Mouse (Mus musculus) ES-Bruce4 (cell line): ENCODE data around the gene Rho. TPM values are rescaled to one million over a fixed set of nuclear protein-coding genes. Genes with fewer than 3 reads are reported as not detected.

Experiments used
- H3K27ac ChIP-seq: 2 replicates; pipeline ENCODE4 v1.5.1; 2012; ENCODE audit warnings: low read length, inconsistent platforms; ENCODE audit not compliant: insufficient read depth
- H3K27me3 ChIP-seq: 2 replicates; pipeline ENCODE4 v1.6.1; 2012; ENCODE audit warnings: mild to moderate bottlenecking, low read length, inconsistent platforms; ENCODE audit not compliant: control insufficient read depth, poor library complexity, insufficient read depth, severe bottlenecking
- H3K36me3 ChIP-seq: 2 replicates; pipeline ENCODE4 v1.6.1; 2012; ENCODE audit warnings: inconsistent platforms, mild to moderate bottlenecking, low read length, moderate library complexity; ENCODE audit not compliant: control insufficient read depth, poor library complexity, insufficient read depth, severe bottlenecking
- H3K4me1 ChIP-seq: one replicate; pipeline ENCODE4 v1.8.1; 2011; ENCODE audit warnings: low read length; ENCODE audit not compliant: control insufficient read depth, insufficient read depth
- H3K4me3 ChIP-seq: 2 replicates; pipeline ENCODE4 v1.5.1; 2011; ENCODE audit warnings: low read depth, mild to moderate bottlenecking, low read length
- H3K9ac ChIP-seq: 2 replicates; pipeline ENCODE4 v1.6.1; 2012; ENCODE audit warnings: low read depth, mild to moderate bottlenecking, inconsistent platforms; ENCODE audit not compliant: poor library complexity, severe bottlenecking
- H3K9me3 ChIP-seq: replicated peaks from 2 replicates; pipeline ENCODE4 v1.6.1; 2012; ENCODE audit warnings: mild to moderate bottlenecking, low read length, inconsistent platforms; ENCODE audit not compliant: control insufficient read depth, poor library complexity, insufficient read depth, severe bottlenecking
- CTCF ChIP-seq: IDR thresholded peaks from one replicate; pipeline ENCODE4 v1.8.1; 2011; ENCODE audit warnings: low read depth, low read length
- EP300 ChIP-seq: IDR thresholded peaks from 2 replicates; pipeline ENCODE4 v1.6.1; 2011; ENCODE audit warnings: low read depth, low read length; ENCODE audit not compliant: insufficient read depth
- POLR2A ChIP-seq: IDR thresholded peaks from one replicate; pipeline ENCODE4 v1.8.1; 2011; ENCODE audit warnings: low read length; ENCODE audit not compliant: insufficient read depth
- polyA plus RNA-seq: library from polyadenylated mRNA; stranded (reverse); fragments of >200 nt; gene quantifications from 2 replicates; pipeline ENCODE4 v1.2.4, GENCODE M21; 2011; ENCODE audit warnings: low read depth; ENCODE audit not compliant: missing spikeins, insufficient read depth, insufficient read length

The Rho gene
- polyA plus RNA-seq: 0.46 TPM in 1 of 2 replicates, not detected in the other

DNA sequence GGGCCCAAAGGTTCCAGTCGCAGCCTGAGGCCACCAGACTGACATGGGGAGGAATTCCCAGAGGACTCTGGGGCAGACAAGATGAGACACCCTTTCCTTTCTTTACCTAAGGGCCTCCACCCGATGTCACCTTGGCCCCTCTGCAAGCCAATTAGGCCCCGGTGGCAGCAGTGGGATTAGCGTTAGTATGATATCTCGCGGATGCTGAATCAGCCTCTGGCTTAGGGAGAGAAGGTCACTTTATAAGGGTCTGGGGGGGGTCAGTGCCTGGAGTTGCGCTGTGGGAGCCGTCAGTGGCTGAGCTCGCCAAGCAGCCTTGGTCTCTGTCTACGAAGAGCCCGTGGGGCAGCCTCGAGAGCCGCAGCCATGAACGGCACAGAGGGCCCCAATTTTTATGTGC, at the start of gene Rho:
Rho (plus strand) TSS at position 110 of the 400 bp plus-strand sequence.
- H3K9ac ChIP-seq: no peak within 1 kb of the TSS
- H3K4me3 ChIP-seq: no peak within 1 kb of the TSS
- H3K27ac ChIP-seq: no peak within 1 kb of the TSS
- H3K27me3 ChIP-seq: no peaks in the 10 kb centered on the region
- H3K4me1 ChIP-seq: no peaks in the 10 kb centered on the region
- H3K9me3 ChIP-seq: no peaks in the 10 kb centered on the region
- TF ChIP-seq POLR2A (no peak), CTCF (no peak), EP300 (no peak)
- H3K36me3 ChIP-seq: no peaks in the 10 kb centered on the region

DNA sequence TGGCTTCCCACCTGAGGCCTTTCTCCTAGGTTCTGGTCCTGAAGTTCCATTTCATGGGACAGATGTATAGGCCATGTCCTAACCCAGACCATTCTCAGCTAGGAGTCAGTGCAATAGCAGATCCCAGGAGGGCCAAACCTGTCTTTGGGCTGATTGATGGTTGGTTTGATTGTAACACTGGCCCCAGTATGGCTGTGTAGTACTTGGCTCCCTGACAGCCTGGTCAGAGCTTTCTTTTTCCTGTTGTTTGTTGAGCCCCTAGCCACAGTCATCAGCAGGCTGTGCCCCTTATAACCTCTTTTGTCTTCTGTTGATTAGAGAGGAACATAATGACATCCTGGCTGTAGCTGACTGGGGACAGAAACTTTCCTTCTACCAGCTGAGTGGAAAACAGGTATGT, 47.5 kb upstream of the Rho start:
- Histone ChIP-seq H3K4me1 (peaks cover 2% of the 10 kb centered on the region), H3K4me3 (no peak overlapping the region), H3K9me3 (no peaks in the 10 kb centered on the region), H3K36me3 (no peaks in the 10 kb centered on the region), H3K27ac (no peak overlapping the region), H3K27me3 (no peaks in the 10 kb centered on the region), H3K9ac (no peak overlapping the region)
- TF ChIP-seq CTCF: no peak
- TF ChIP-seq EP300: no peak
- no peak for TF ChIP-seq POLR2A

DNA sequence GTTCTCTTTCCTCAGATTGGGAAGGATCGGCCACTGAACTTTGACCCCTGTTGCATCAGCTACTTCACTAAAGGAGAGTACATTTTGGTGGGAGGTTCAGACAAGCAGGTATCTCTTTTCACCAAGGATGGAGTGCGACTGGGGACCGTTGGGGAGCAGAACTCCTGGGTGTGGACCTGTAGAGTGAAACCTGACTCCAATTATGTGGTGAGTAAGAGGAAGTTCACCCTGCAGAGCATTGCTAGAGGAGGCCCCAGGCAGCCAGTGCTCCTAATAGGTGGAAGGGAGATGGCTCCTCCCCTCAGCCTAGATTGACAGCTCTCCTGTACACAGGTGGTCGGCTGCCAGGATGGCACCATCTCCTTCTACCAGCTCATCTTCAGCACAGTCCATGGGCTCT, 44.7 kb upstream of the Rho start:
- TF ChIP-seq POLR2A (no peak), EP300 (no peak), CTCF (no peak)
- H3K36me3 ChIP-seq: no peaks in the 10 kb centered on the region

GRCm38 (mm10) chr6:115888296-115888695, 43.3 kb upstream of the Rho start:
- H3K36me3 ChIP-seq: no peaks in the 10 kb centered on the region
- H3K9ac ChIP-seq: no peak overlapping the region
- H3K9me3 ChIP-seq: no peaks in the 10 kb centered on the region
- no peak overlapping the region for H3K27ac ChIP-seq
- H3K27me3 ChIP-seq: no peaks in the 10 kb centered on the region
- TF ChIP-seq POLR2A (no peak), CTCF (peak; percentile 63)
- no peak overlapping the region for H3K4me3 ChIP-seq
- H3K4me1 ChIP-seq: peaks cover 2% of the 10 kb centered on the region

More for the DNA sequence above, 44.7 kb upstream of the Rho start:
- Histone ChIP-seq H3K9me3 (no peaks in the 10 kb centered on the region), H3K4me3 (peak overlapping the region; percentile 50), H3K27ac (peak overlapping the region; percentile 51), H3K4me1 (peaks cover 2% of the 10 kb centered on the region), H3K9ac (peak overlapping the region; percentile 37), H3K27me3 (no peaks in the 10 kb centered on the region)

GRCm38 (mm10) chr6:115890601-115891000, 40.9 kb upstream of the Rho start:
- H3K27me3 ChIP-seq: no peaks in the 10 kb centered on the region
- H3K36me3 ChIP-seq: no peaks in the 10 kb centered on the region
- no peak overlapping the region for H3K4me3 ChIP-seq
- H3K4me1 ChIP-seq: peaks cover 2% of the 10 kb centered on the region
- H3K9me3 ChIP-seq: no peaks in the 10 kb centered on the region
- TF ChIP-seq CTCF: no peak
- TF ChIP-seq POLR2A: no peak
- no peak for TF ChIP-seq EP300
- no peak overlapping the region for H3K9ac ChIP-seq
- H3K27ac ChIP-seq: no peak overlapping the region

DNA sequence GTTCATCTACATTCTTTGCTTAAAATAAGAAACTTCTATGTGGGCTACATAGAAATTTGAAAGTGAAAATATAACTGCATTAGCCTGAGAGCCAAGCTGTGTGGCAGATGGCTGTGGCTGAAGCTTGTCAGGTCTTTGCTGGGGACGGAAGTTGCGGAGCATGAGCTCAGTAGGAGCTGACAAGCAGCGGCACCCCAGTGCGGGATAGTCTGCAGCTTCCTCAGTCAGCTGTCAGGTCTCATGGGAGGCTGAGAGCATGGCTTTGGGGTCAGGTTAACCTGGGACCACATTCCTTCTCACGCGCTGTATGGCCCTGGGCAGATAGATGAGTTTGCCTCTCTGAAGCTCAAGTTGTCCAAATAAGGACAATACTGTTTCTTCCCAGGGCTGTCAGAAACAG, 40.5 kb upstream of the Rho start:
- TF ChIP-seq CTCF (no peak), EP300 (no peak), POLR2A (no peak)

More for the DNA sequence above, 40.5 kb upstream of the Rho start:
- no peaks in the 10 kb centered on the region for H3K36me3 ChIP-seq
- H3K9ac ChIP-seq: no peak overlapping the region
- H3K9me3 ChIP-seq: no peaks in the 10 kb centered on the region
- no peaks in the 10 kb centered on the region for H3K27me3 ChIP-seq
- no peak overlapping the region for H3K27ac ChIP-seq
- no peak overlapping the region for H3K4me3 ChIP-seq
- no peaks in the 10 kb centered on the region for H3K4me1 ChIP-seq
